Mouse (Mus musculus): ENCODE results near the gene Glyr1.

The Glyr1 gene

DNA sequence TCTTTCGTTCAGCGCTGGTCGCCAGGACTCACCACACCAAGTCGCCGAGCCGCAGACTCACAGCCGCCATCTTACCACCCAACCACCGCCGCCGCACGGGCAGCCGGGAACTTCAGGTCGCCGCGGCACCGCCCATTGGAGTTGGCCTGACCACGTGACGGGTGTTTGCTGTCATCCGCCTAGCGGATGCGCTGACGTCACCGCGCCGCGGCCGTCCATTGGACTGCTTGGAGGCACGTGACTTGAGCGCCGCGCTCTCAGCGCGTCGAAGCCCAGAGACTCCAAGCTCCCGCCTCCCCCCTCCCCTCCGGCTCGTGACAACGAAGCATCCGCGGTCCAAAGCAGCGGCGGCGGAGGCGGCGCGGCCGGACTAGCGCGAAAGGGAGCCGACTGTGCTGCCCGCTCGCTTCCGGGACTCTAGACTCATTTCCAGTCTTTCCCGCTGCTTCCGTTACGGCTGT is at the start of gene Glyr1, which contains the start of gene Ubn1:
Gene Glyr1, minus strand, starts transcription at position 90 of the 461 bp plus-strand sequence.
Gene Ubn1, plus strand, starts transcription at position 284 of the 461 bp plus-strand sequence.
- peak; percentile 96 for DNase-seq (ENCODE audit: low spot score)

DNA sequence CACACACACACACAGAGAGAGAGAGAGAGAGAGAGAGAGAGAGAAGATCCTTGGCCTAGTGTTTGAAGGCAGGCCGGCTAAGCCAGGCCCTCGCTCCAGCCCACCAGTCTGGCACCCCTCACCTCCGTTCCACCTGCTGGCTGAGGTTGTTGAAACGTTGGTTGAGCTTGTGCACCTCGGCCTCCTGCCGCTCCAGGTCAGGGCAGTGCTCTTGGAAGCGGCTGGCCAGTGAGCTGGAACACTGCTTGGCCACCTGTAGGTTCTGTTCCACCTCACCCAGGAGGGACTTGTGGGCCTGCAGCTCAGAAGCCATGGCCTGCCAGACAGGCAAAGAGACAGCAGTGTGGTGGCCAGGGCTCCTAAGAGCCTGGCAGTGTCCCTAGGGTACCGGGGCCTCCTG is 46.8 kb upstream of the Glyr1 start:
- DNase-seq (ENCODE audit: low spot score), result no peak

DNA sequence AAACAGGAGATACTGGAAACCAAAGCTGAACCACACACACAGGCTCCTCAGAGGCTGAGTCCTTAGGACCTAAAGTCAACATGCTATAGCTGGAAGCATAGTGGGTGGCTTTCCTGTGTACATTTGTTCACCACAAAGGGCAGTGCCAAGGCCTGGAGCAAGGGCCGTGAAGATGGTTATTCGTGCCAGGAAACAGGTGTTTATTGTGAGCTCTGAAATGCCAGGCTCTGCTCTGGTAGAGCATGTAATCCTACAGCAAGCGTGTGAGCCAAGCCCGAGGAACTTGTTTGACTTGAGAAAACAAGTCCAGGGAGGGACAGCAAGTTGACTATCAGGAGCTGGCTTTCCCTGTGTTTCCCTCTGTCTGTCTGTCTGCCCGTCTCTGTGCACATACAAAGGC is 43.6 kb upstream of the Glyr1 start:
- DNase-seq (ENCODE audit: low spot score), result no peak

DNA sequence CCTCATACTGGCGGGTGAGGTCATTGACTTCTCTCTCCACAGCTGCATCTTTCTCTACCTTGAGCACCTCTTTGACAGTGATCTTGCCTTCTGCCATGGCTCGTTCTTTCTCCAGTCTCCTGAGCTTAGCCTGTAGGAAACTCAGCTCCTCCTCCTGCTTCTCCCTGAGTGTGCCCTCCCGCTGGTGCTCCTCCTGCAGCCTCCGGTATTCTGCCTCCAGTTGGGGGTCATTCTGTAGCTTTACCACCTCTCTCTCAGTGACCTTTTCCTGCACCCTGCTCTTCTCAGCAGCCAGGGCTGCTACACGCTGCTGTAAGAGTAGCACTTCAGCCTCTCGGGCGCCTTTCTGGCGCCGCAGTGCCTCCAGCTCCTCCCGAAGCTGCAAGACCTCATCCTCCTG is 39.4 kb upstream of the Glyr1 start:
- no peak for DNase-seq (ENCODE audit: low spot score)

DNA sequence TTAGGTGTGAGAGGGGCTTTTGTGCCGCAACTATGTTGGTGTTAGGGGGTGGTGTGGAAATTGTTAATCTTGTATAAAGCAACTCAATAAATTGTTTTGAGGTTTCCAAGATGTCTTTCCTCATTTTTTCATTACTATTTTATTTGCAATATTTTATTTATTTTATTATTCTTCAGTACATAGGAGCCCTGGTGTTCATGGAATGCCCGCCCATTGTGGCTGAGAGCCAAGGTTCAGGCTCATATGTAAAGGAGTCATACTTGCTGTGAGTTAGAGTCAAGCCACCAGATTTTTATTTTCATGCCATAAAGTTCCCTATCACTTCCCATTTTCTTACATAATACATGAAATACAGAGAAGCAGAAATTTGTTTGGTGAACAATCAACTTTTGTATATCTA is 36.5 kb upstream of the Glyr1 start:
- DNase-seq (ENCODE audit: low spot score), result no peak

DNA sequence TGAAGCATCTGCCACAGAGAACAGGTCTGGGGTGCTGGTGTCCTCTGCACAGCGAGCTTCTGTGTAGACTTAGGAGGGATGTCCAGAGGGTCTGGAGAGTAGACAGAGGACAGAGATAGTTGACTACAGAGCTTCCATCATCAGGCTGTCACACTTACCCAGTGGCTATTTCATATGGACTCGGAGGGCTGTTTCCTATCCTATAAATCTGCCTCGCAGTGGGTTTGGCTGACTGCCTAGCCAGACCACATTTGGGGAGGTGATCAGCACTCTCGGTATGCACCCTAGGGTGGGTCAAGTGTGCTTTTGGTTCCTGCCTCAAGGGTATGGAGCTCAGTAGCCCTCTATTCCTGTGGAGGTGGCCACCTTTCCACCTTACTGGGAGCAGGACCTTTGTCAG is 35.5 kb upstream of the Glyr1 start:
- no peak for DNase-seq (ENCODE audit: low spot score)

DNA sequence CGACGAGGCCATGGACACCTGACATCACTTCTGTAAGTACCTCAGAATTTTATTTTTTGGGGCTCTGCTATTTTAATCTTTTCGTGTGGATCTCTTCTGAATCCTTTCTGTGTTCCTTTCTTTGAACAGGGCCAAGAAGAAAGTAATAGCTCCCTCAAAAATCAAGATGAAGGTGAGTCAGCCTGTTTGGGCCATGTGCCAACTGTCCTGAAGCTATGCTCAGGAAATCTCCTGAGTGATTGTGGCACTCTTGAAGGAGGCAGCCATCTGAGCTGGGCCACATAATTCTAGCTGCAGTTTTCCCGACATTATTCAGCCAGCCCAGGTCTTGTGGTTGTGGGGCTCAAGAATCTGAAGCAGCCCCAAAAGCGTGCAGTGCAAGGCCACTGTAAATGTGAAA is 24.7 kb upstream of the Glyr1 start:
- no peak for DNase-seq (ENCODE audit: low spot score)

DNA sequence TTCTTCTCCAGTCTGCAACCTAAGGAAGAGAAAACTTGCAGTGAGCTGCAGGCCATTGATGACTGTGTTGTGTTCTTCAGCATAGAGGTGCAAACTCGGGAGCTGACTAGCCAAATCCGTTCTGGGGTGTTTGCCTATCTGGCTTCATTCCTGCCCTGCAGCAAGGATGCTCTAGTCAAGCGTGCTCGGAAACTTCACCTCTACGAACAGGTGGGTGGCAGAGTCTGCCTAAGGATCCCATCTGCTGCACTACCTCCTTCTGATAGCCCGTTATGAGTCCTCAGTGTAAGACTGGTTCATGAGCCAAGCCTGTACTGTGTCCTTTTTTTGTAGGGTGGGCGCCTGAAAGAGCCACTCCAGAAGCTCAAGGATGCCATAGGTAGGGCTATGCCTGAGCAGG is 22.3 kb upstream of the Glyr1 start:
- DNase-seq (ENCODE audit: low spot score), result no peak

DNA sequence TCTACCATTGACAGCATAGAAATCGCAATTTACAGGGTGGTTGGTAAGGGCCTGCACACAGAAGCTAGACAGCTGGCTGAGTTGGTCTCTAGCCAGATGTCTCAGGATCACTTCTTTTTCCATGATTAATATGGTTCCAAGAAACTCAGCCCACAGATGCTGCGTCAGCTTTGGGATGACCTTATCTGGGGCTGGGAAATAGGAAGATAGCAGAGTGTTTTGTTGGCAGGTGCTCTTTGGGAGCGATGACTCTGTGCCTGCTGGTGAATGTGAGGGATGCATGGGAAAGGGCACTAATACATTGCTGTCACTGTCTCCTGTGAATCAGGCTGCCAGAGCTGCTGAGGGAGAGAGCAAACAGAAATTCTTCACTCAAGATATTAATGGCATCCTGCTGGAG is 20.7 kb upstream of the Glyr1 start:
- peak; percentile 45 for DNase-seq (ENCODE audit: low spot score)

DNA sequence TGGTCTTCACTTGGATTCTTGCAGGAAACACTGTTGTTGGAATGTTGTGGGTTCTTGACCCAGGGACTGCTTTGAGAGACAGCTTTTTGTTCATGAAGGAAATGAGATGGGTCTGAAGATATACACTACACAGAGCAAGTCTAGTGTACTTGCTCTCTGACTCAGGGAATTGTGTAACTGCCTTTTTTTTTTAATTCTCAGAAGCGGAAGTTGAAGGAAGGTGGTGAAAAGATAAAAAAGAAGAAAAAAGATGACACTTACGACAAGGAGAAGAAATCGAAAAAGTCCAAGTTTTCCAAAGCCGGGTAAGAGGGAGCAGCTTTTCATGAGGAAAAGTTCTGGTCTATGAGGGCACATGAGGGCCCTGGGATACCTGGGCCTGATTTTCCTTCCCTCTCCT is 13.8 kb upstream of the Glyr1 start:
- no peak for DNase-seq (ENCODE audit: low spot score)

DNA sequence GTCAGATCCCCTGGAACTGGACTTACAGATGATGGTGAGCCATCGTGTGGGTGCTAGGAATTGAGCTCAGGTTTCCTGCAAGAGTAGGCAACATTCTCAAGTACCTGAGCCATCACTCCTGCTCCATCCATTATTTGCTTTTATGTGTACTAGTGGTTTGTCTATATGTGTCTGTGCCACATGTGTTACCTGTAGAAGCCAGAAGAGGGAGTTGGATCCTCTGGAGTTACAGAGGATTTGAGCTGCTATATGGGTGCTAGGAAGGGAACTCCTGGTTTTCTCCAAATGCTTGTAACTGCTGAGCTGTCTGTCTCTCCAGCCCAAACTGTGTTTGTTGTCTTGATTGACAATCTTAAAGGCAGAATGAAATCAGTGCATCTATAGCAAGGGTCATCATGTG is 8.5 kb upstream of the Glyr1 start:
- no peak for DNase-seq (ENCODE audit: low spot score)

DNA sequence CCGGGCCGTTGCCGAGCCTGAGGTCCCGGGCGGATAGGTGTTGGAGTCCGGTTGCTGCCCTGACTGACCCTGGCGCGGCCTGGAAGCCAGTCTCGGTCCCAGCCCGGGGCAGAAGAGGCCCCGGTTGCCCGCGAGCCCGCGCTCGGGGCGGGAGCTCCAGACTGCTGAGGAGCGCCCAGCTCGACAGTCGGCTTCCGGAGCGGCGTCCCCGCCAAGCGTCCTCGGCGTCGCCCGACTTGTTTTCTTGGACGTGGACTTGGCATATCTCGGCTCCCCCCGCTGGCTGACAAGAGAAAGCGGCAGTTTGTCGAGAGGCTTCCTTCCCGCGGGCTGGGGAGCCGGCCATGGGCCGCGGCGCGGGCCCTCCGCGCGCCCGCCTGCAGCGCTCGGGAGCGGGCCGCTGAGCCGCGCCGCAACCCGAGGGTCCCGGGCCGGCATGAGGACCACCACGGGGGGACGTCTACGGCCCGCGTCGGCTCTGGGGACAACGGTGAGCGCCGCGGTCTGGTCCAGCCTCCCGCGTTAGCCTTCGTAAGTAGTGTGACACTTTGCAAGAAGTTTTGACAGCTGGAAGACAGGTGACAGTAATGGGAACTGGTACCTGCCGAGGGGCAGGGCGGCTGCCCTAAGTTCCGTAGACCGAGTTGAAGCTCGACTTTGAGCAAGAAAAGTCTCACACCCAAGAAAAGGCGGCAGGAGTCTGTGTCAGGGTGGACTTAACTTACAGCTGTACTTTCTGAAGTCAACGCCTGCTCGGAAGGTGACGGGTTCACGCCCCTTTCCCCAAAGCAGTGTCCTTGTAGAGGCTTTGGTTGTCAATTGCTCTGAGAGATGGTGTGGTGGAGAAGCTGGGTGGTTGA is 818 bp upstream of the Glyr1 start:
- no peak for DNase-seq (ENCODE audit: low spot score)

DNA sequence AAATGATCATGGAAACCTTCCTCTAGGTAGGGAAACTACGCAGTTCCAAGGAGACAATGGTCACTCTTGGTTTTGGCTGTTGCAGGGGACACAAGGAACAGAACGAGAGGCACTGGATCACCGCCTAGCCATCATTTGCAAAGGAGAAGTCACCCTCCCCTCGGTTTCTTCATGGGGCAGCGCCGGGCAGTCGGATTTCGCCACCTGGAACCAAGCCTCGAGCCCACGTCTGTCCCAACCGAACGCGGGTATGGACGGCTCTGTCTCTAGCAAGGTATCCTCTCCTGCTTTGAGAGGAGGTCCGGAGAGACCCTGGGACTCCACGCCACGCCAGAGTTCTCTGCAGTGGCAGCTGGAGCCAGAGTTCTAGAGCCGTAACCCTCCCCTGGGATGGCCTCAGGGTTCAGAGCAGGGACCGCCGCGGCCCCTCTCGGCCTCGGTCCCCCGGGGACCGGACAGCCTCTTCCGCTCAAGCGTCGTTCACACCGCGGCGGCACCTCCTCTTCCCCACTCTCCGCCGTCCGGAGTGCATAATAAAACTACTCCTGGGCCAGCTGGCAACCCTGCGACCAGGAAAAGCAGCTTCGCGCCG is 385 bp downstream of the Glyr1 start:
- DNase-seq (ENCODE audit: low spot score), result no peak

DNA sequence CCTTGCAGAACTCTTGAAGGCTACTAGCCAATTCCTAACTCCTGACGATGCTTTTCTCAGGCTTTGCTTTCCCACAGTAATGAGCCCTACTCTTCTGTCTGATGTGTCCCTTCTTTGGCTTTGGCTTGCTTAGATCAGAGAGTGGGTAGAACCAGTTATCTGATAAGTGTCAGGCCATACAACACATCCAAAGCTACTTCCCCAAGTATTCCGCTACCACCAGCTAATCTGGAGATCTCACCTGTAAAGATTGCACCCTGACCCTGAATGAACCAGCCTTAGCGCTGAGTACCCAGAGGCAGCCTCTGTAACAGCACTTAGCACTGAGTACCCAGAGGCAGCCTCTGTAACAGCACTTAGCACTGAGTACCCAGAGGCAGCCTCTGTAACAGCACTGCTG is 4.3 kb downstream of the Glyr1 start:
- no peak for DNase-seq (ENCODE audit: low spot score)

DNA sequence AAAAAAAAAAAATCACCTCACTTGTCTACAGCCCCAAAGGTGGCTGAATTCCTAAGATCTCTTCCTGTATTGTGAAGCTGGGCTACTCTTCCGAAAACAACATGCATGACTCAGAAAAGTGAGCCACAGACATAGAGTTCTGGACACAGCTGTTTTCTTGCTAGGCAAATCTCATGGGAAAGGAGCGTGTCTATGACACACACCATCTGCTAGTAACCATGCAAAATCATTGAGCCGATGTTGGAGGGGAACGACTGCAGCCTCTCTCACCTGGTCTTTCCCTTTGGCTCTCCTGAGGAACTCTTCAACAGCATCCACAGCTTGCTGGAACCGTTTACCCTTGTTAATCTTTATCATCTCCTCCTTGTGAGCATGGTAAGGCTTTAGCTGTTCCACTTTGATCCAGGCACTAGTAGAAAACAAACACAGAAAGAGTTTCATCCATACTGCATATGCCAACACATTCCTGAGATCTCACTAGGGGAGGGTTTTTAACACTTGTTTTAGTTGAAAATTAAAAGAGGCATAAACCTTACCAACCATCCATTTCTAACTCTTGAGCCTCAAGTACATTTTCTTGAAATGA is 12.9 kb downstream of the Glyr1 start:
- DNase-seq (ENCODE audit: low spot score), result no peak

DNA sequence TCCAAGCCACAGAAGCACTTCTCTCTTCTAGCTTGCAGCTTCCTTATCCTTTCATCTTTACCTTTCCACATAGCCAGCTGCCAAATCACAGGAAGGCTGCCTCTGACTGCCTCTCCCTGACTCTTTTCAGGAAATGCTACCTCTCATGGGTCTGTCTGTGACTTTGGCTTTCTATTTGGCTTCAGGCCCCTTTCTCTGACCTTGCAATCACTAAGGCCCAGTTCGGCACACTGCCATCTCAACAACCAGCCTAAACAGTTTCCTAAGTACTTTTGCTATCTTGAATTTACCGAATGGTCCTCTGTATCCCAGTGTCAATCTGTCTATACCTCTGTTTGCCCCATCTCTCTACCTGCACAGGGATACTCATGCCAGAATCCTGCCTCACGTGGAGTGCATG is 14.1 kb downstream of the Glyr1 start:
- no peak for DNase-seq (ENCODE audit: low spot score)

DNA sequence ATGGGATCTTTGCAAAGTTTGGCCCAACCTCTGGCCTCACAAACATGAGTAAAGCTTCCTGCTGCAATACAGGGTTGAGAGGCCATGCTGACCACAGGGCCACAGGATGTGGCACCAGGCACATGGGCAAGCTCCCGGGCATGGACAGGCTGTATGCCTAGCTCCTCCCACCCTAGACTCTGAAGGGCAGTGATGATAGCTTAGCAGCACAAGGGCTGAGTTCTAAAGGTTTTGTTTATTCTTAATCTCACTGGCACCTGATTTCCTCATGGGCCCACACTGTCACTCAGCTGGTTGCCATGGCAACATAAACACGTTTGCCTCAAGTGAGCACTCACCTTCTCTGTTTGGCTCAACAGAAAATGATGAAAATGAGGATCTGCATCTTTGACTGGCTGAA is 19.8 kb downstream of the Glyr1 start:
- DNase-seq (ENCODE audit: low spot score), result no peak

DNA sequence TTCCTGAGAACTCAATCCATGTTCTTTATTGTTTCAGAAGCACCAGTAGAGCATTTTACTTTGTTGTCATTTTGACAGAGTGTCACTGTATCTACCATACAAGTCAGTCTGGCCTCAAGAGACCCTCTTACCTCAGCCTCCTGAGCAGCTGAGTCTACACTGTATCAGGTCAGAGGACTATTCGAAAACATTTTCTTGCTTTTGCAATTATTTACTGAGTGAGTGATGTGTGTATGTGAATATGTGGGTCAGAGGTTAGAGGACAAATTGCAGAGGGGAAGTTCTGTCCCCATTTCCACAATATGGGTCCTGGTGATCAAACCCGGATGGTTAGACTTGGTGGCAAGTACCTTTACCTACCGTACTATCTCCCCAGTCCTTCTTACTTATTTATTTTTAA is 25.6 kb downstream of the Glyr1 start:
- DNase-seq (ENCODE audit: low spot score), result no peak

DNA sequence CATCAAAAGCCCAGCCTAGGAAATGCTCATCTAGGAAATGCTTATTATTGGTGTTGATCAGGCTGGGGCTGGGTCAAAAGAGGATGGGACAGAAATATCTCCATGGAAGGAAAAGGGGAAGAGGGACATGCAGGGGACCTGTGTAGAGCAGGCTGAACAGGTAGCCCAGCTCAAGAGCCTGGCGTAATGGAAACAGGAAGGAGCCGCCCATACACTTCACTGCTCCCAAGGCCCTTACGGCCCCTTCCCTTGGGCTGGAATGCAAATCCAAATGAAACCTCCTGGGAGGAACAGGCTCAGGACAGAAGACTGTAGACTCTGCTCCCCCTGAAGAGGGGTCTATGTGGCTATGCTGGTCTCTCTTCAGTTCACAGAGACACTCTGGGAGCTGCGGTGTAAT is 35.1 kb downstream of the Glyr1 start:
- no peak for DNase-seq (ENCODE audit: low spot score)

DNA sequence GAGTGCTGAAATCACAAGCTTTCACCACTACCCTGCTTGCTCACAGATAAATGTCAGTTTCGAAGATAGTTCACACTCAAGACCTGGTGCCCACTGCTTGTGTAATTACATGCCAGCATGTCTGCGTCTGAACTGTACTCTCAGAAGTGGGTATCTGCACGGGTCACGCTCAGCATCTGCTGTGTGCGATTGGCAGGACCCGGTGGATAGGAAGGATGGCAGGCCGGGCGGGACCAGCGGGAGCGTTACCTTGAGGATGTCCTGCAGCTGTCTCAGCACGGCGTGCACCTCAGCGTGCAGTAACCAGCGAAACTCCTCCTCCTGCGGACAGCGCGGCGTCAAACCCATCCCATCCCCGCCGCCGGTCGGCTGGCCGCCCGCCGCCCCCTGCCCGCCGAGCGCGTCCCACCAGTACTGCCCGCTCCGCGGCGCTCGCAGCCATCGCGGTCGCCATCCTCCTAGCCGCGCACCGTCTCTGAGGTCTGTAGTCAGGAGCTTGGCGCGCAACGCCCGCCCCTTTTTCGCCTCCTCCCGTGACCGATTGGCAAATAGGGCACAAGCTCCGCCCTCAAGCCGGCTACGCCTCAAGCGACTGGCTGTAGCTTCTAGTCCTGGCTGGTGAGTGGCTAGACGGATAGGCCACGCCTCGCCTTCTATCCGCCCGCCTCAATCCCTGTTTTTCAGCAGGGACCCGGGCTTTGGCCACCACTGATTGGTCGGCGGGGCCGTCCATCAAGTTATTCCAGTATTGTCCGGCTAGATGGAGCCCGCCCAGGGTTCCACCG is 36.4 kb downstream of the Glyr1 start, which contains the start of gene Rogdi:
Gene Rogdi, minus strand, starts transcription at position 500 of the 785 bp plus-strand sequence.
- peak; percentile 94 for DNase-seq (ENCODE audit: low spot score)

DNA sequence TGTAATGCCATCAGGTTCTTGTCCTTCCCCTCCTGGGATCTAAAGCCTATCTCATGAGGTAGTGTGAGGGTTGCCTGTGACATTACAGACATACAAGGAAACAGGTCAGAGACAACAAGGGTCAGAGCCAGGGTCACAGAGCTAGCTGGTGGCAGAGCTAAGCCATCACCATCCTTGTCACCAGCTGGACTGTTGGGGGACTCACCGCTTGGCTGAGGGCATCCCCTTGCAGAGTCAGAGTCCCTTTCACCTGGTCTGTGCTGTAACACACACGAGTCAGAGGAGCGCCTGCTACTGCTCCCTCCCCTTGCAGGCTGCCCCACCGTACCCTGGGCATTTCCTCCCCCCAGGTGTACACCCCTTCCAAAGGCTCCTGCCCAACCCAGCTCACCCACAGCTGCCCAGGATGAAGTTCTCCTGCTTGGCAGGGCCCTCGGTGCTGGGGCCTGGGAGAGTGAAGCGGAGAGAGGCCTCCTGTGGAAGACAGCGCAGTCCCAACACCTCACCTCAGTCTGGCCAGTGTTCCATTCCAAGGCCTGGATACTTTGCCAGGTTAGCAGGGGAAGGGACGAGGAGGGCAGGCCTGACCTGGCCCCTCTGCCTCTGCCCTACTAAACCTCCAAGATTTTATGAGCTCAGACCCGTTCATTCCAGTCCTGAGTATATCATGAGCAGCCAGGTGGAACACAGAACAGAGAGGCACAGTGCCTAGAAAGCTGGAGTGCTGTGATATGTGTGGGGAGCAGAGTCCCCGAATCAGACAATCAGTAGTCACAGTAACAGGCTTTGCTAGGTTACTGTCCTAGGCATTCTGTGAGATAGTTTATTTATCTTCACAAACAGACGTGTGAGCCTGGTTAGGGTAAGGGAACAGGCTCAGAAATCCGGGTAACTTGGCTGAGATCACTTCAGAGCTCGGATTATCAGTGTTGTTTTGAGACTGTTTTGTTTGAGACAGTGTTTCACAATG is 37.3 kb downstream of the Glyr1 start:
- DNase-seq (ENCODE audit: low spot score), result peak; percentile 37
